Mouse (Mus musculus) layer of hippocampus, adult 9-10 months (tissue): ENCODE measurements around the gene Srsf3.
A peak's percentile ranks its signal among the peaks of the same experiment; 100 is the strongest.
"Not testable (repeated sequence)": the region's sequence is repeated elsewhere in the genome, so short reads cannot be mapped to it uniquely, and the experiment has no call there.

ENCODE experiments used
- DNase-seq: peaks from one replicate; pipeline ENCODE4 v3.0.0; 2022; ENCODE audit warnings: low spot score

The Srsf3 gene

DNA sequence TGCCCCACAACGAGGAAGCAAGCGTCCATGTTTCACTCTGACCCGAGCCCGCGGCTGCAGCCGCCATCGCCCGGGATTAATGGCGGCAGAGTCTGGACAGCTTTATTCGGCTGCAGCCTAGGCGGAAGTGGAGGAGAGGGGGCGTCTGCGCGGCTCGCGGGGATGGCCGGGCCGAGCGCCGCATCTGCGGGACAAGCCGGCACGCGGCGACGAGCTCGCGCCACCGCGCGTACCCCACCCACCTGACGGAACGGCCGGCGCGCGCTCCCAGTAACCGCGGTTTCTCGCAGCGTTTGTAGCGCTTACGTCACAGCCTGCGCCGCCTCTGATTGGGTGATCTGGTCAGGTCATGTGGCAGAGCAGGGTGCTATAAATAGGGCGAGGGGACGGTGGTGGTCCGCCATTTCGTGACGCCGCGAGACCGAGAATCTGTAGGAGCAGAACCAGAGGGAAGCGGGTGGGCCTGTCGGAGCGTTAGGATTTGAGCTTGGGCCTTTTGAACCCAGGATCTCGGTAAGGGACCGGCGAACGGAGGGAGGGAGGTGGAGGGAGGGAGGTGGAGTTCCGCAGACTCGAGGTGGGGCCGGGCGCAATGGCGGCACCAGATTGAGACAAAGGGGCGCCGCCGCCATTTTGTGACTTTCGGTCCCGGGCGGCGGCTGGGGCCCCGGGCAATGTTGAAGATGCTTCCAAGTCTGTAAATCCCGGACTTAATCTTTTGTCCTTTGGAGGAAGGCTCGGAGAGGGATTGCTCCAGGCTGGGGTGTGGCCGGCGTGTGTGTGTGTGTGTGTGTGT lies at the start of gene Srsf3:
TSS of gene Srsf3 (plus strand) at position 355 of the 796 bp plus-strand sequence.
- DNase-seq: peak; percentile 99

DNA sequence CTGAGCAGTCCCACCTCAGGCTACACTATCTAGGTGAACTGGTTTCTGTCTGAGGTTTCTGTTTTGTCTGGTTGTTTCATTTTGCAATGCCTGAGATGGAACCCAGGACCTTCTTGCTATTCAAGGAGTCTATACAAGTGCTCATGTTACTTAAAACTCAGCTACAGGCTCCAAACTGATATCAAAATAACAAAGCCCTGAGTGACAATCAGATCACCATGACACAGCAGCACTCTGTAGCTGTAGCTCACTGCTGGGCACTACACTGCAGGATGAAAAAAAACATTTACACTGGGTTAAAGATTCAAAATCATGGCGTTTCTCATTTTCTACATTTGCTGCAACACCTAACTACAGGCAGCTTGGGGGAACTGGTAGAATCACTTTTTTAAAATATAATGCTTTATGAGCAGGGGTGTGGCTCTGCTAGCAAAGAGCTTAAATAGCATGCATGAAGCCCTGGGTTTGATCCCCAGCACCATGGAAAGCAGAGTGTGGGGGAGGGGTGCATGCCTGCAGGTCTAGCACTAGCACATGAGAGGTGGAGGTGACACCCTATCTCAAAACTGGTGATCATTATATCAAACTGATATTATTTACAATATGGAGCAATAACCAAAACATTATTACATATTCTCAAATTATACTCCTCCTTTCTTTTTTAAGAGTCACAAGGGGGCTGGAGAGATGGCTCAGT lies 47.6 kb upstream of the Srsf3 start:
- no peak for DNase-seq

- no peak for DNase-seq
These were observed 45.6 kb upstream of the Srsf3 start for GRCm38 (mm10) chr17:28986833-28987232.

- DNase-seq: no peak
These were observed 44.7 kb upstream of the Srsf3 start for GRCm38 (mm10) chr17:28987713-28988112.

- no peak for DNase-seq
These were observed 44.1 kb upstream of the Srsf3 start for GRCm38 (mm10) chr17:28988291-28988690.

GRCm38 (mm10) chr17:28988996-28989395 lies 43.4 kb upstream of the Srsf3 start:
- DNase-seq: no peak

GRCm38 (mm10) chr17:28990060-28990459 lies 42.4 kb upstream of the Srsf3 start:
- DNase-seq: no peak

- no peak for DNase-seq
These were observed 41.1 kb upstream of the Srsf3 start for GRCm38 (mm10) chr17:28991286-28991685.

GRCm38 (mm10) chr17:28992105-28992504 lies 40.3 kb upstream of the Srsf3 start:
- DNase-seq: no peak

GRCm38 (mm10) chr17:28993004-28993403 lies 39.4 kb upstream of the Srsf3 start:
- DNase-seq: not testable (repeated sequence)

- DNase-seq: no peak
These were observed 37.8 kb upstream of the Srsf3 start for GRCm38 (mm10) chr17:28994615-28995014.

DNA sequence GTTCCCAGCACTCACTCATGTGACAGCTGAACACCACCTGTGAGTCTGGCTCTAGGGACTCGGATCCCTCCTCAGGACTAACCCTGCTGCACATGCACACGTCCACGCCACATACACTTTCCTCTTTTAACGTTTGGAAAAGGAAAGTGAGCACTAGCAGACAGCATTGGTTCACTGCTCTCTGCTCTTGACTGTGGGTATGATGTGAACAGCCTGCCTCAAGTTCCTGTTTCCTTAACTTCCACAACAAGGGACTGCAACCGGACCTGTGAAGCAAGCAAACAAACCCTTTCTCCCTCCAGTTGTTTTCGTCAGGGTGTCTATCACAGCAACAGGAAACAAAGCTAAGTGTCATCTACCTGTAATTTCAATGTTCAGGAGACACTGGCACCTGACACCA lies 32.0 kb upstream of the Srsf3 start:
- DNase-seq: no peak

DNA sequence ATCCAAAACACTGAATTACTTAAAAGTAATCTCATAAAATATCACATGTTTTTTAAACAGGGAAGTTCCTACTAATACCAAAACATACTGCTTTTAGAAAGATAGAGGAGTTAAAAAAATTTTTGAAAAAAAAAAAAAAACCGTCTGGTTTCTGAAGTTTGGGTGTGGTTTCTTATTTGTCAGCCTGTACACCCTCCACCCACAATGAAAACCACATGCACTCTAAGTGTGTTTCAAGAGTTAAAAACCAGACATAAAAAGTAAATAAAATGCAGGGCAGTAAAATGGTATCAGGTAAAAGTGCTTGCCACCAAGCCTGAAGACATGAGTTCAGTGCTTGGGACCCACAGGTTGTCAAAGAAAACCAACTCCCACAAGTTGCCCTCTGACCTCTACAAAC lies 28.7 kb upstream of the Srsf3 start:
- DNase-seq: no peak

DNA sequence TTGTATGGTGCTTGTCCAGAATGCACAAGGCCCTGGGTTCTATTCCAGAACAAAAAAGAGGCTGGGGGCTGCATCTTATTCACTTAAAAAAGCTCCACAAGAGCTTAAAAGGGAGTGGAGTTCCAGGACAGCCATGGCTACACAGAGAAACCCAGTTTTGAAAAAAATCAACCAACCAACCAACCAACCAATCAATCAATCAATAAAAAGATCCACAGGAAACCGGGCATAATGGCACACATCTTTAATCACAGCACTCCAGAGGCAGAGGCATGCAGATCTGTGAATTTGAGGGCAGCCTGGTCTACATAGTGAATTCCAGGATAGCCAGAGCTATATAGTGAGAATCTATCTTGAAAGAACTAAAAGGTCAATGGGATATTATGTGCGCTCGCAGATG lies 27.4 kb upstream of the Srsf3 start:
- DNase-seq: no peak

DNA sequence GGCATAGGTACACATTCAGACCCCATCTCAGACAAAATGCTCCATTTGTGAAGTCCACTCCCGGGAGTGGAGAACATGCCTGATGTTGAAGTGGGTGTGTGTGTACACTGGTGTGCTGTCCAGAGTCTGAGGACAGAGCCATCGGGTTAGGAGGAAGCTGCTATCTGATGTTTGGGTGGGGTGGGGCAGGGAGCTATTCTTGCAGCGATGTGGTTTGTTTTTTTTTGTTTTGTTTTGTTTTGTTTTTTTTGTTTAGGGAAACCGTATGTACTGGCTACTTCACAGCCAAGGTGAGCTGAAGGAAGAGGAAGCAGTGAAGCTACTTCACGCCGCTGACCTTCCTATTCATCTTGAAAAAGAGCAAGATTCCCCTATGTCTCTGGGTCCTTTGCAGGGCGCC lies 25.6 kb upstream of the Srsf3 start:
- DNase-seq: no peak

GRCm38 (mm10) chr17:29007243-29007640 lies 25.2 kb upstream of the Srsf3 start:
- no peak for DNase-seq

- peak; percentile 75 for DNase-seq
These were observed 24.6 kb upstream of the Srsf3 start, which contains the start of gene Stk38 for GRCm38 (mm10) chr17:29007641-29008325. Gene Stk38 (minus strand): TSS chr17:29007995.

DNA sequence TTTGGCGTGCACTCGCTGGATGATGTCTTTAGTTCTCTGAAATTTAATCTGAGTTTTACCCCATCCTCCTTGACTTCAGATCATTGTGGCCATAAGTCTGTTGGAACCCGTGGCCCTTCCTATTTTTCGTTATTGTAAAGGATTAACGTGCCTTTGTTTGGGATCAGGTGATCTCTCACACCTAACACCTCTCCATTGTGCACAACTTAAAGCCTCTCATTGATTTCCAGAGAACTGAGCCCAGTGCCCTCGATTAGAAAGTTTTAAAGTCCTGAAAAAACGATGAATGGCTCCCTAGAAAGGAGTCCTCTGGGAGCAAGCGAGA lies 24.1 kb upstream of the Srsf3 start:
- no peak for DNase-seq

DNA sequence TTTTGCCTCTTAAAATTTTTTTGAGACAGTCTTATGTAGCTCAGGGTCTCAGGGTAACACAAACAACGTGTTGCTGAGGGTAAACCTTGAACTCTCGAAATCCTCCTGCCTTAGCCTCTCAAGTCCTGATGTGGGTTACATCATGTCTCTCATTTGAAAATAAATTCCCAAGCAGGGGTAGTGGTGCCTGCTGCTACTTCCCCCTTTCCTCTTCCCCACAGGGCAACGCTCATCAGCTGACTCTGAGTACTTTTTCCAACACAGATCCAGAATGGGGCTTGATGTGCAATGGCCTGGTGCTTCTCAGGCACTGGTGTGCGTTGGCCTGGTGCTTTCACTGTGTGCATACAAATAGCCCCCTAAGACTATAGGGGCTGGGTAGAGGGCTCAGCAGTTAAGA lies 23.2 kb upstream of the Srsf3 start:
- no peak for DNase-seq

- DNase-seq: no peak
These were observed 18.2 kb upstream of the Srsf3 start for GRCm38 (mm10) chr17:29014235-29014634.

GRCm38 (mm10) chr17:29015638-29016037 lies 16.8 kb upstream of the Srsf3 start:
- no peak for DNase-seq

DNA sequence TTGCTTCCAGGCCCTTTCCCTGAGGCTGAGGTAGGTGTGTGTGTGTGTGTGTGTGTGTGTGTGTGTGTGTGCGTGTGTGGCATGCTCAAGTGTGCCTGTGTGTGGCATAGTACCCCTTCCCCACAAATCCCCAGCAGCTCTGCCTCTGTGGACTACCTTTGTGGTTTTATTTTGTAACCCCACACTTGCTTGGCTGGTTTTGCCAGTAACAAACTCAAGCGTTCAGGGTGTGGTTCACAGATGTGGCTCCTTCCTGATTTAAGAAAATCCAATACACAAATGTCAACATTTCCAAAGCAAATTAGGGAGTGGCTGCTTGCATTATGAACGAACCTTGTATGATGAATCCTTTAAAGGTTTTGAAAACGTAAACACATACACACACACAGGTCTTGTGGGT lies 15.7 kb upstream of the Srsf3 start:
- DNase-seq: no peak
